Mouse (Mus musculus) E14TG2a.4 (cell line): ENCODE data around the gene Islr2.
"Not testable (repeated sequence)": the region's sequence is repeated elsewhere in the genome, so short reads cannot be mapped to it uniquely, and the experiment has no call there.

Experiments
- H3K27me3 ChIP-seq: 2 replicates; pipeline ENCODE4 v1.6.1; 2014; ENCODE audit warnings: low read length, control low read depth; ENCODE audit not compliant: insufficient read depth
- H3K36me3 ChIP-seq: 2 replicates; pipeline ENCODE4 v1.6.1; 2014; ENCODE audit warnings: low read length, control low read depth; ENCODE audit not compliant: insufficient read depth
- H3K4me1 ChIP-seq: replicated peaks from 2 replicates; pipeline ENCODE4 v1.6.1; 2014; ENCODE audit warnings: low read depth, low read length, control low read depth
- H3K4me3 ChIP-seq: replicated peaks from 2 replicates; pipeline ENCODE4 v1.5.1; 2014; ENCODE audit warnings: mild to moderate bottlenecking, low read length
- H3K9me3 ChIP-seq: 2 replicates; pipeline ENCODE4 v1.6.1; 2014; ENCODE audit warnings: low read length, control low read depth
- CTCF ChIP-seq: conservative IDR thresholded peaks from 2 replicates; pipeline ENCODE4 v1.5.1; 2014; ENCODE audit warnings: low read length
- NANOG ChIP-seq: IDR thresholded peaks from 2 replicates; pipeline ENCODE4 v1.6.1; 2014; ENCODE audit warnings: borderline replicate concordance, low read length, mixed read lengths
- POU5F1 ChIP-seq: IDR thresholded peaks from 2 replicates; pipeline ENCODE4 v1.6.1; 2014; ENCODE audit warnings: low read length, borderline replicate concordance

Islr2 gene

GRCm38 (mm10) chr9:58203516-58204447 is at the start of gene Islr2, which contains the start of gene Islr:
TSS of gene Islr2 (minus strand) at chr9:58204319.
TSS of gene Islr (minus strand) at chr9:58204306.
- Histone ChIP-seq H3K9me3 (peaks cover 14% of the 10 kb centered on the region), H3K4me1 (peaks cover 80% of the 10 kb centered on the region), H3K4me3 (peak within 1 kb of the TSS; percentile 76), H3K27me3 (peaks cover 52% of the 10 kb centered on the region), H3K36me3 (no peaks in the 10 kb centered on the region)
- TF ChIP-seq NANOG (0 out of 2 replicates have a peak, but pooled peaks have one; percentile 24), CTCF (peak; percentile 38), POU5F1 (no peak)

- Histone ChIP-seq H3K4me3 (peak overlapping the region; percentile 95), H3K36me3 (peaks cover 38% of the 10 kb centered on the region), H3K4me1 (peaks cover 79% of the 10 kb centered on the region)
- H3K27me3 ChIP-seq, H3K9me3 ChIP-seq: not testable (repeated sequence)
Observed at GRCm38 (mm10) chr9:58253805-58254122, 49.6 kb upstream of the Islr2 start.

DNA sequence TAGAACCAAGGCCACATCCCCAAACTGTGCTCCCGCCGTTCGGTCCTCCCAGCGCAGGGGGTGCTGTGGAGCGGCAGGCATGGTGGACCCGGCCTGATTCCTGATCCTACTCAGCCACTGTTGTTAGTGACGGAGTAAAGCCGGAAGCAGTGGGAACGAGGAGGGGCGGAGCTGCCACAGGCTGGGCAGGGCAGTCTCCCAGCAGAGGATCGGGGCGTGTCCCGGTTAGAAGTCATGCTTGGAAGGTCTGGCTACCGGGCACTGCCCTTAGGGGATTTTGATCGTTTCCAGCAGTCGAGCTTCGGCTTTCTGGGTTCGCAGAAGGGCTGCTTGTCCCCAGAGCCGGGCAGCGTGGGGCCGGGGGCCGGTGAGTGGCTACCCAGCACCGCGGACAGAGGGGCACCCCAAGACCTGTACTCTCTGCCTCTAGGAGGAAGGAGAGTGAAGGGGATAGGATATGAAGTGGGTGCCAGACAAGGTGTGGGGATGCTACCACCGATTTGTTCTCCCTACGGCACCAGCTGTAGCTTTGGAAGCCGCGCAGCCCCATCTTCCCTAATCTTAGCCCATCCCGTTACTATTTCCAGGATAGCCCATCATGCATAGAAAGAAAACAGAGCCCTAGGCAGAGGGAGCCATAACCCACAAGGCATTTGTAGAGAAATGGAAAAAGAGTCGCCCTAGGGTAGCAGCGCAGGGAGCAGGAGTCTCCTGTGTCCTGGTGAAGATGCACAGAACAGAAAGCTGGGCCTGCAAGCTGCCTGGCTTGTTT is 49.1 kb upstream of the Islr2 start, which contains the start of gene Stoml1:
Gene Stoml1, plus strand, starts transcription at position 132 of the 772 bp plus-strand sequence.
- H3K4me3 ChIP-seq, result peak within 1 kb of the TSS; percentile 95
- H3K4me1 ChIP-seq, result peaks cover 74% of the 10 kb centered on the region
- peaks cover 33% of the 10 kb centered on the region for H3K36me3 ChIP-seq
- no peaks in the 10 kb centered on the region for H3K27me3 ChIP-seq
- TF ChIP-seq NANOG (no peak), POU5F1 (no peak), CTCF (peak; percentile 72)
- H3K9me3 ChIP-seq, result no peaks in the 10 kb centered on the region

DNA sequence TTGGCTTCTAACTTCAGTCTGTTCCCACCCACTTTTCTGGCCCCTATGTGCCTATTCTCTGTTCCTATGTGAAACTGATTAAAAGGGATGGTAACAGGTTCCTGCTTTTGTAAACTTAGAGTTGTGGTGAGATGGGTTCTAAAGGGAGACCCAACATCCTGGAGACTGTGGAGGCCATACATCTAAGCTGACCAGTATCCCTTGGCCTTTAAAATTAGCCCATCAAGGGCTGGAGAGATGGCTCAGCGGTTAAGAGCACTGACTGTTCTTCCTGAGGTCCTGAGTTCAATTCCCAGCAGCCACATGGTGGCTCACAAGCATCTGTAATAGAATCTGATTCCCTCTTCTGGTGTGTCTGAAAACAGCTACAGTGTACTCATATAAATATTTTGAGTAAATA is 46.6 kb upstream of the Islr2 start:
- peaks cover 63% of the 10 kb centered on the region for H3K4me1 ChIP-seq
- peaks cover 24% of the 10 kb centered on the region for H3K36me3 ChIP-seq
- not testable (repeated sequence) for H3K9me3 ChIP-seq

DNA sequence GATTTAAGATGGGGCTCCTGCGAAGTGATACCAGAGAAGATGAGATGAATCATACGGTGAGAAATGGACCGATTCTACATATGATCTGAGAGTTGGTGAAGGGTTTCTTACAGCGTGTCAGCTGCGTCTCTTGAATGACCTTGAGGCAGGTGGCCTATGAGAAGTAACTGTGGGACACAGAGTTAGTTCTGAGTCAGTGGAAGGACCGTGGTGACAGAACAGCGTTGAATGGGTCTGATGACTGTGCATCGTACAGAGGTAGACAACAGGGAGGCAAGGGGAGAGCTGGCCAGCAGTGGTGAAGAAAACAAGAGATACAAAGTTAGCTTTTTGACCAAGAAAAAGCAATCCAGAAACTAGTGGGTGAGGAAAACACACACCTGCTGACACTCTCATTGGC is 46.2 kb upstream of the Islr2 start:
- H3K27me3 ChIP-seq, result no peaks in the 10 kb centered on the region
- peak overlapping the region; percentile 95 for H3K4me3 ChIP-seq
- H3K36me3 ChIP-seq, result peaks cover 21% of the 10 kb centered on the region
- peaks cover 61% of the 10 kb centered on the region for H3K4me1 ChIP-seq
- no peaks in the 10 kb centered on the region for H3K9me3 ChIP-seq
- TF ChIP-seq NANOG (no peak), CTCF (no peak), POU5F1 (no peak)

More for the DNA sequence above, 46.6 kb upstream of the Islr2 start:
- H3K27me3 ChIP-seq, result not testable (repeated sequence)
- peak overlapping the region; percentile 95; the same call in 1 of the 2 replicates for H3K4me3 ChIP-seq

- Histone ChIP-seq H3K4me1 (peaks cover 62% of the 10 kb centered on the region), H3K27me3 (no peaks in the 10 kb centered on the region), H3K36me3 (peaks cover 24% of the 10 kb centered on the region), H3K4me3 (peak within 1 kb of the TSS; percentile 95), H3K9me3 (no peaks in the 10 kb centered on the region)
- TF ChIP-seq NANOG (no peak), CTCF (peak; percentile 16), POU5F1 (no peak)
Observed at GRCm38 (mm10) chr9:58249592-58250192, 45.6 kb upstream of the Islr2 start, which contains the start of gene Pml. TSS of gene Pml (minus strand) at chr9:58249786.

DNA sequence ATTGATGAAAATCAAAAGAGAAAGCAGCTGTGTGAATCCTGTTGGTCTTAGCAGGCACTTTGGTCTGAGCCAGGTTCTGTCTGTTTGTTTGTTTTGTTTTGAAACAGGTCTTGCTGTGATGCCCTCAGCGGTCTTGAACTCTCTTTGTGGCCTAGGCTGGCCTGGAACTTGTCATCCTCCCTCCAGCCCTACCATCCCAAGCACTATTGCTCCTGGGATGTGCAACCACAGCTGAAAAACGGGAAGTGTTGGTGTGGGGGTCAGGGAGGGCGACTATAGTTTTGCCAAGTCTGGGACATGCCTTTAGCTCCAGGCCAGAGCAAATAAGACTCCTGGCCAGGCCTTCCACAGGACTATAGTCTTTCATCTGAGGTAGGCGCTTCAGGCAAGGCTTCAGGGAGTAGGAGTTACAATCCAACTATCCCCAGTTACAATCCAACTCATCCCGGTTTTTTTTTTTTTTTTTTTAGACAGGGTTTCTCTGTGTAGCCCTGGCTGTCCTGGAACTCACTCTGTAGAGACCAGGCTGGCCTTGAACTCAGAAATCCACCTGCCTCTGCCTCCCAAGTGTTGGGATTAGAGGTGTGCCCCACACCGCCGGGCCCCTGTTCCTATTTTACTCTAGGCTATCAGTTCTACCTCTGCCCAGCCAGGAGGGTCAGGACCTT is 44.8 kb upstream of the Islr2 start:
- Histone ChIP-seq H3K4me1 (peaks cover 62% of the 10 kb centered on the region), H3K27me3 (no peaks in the 10 kb centered on the region), H3K4me3 (peak overlapping the region; percentile 95), H3K9me3 (no peaks in the 10 kb centered on the region), H3K36me3 (peaks cover 32% of the 10 kb centered on the region)
- TF ChIP-seq CTCF (no peak), NANOG (no peak)

- Histone ChIP-seq H3K4me3 (peak overlapping the region; percentile 95), H3K4me1 (peaks cover 73% of the 10 kb centered on the region), H3K9me3 (no peaks in the 10 kb centered on the region), H3K36me3 (peaks cover 49% of the 10 kb centered on the region), H3K27me3 (no peaks in the 10 kb centered on the region)
- TF ChIP-seq POU5F1 (no peak), CTCF (peak; percentile 56), NANOG (no peak)
Observed at GRCm38 (mm10) chr9:58247064-58247759, 43.1 kb upstream of the Islr2 start.
